Mouse (Mus musculus) E14TG2a.4 (cell line): ENCODE measurements around the gene Lpp.

Experiments
- CTCF ChIP-seq: conservative IDR thresholded peaks from 2 replicates; pipeline ENCODE4 v1.5.1; 2014; ENCODE audit warnings: low read length
- POU5F1 ChIP-seq: IDR thresholded peaks from 2 replicates; pipeline ENCODE4 v1.6.1; 2014; ENCODE audit warnings: low read length, borderline replicate concordance

GRCm38 (mm10) chr16:25024591-25024990 lies 631.3 kb downstream of the Lpp start:
- TF ChIP-seq CTCF (no peak), POU5F1 (no peak)
